Mouse (Mus musculus): ENCODE data around the gene Gcnt3. TPM values are rescaled to one million over a fixed set of nuclear protein-coding genes. Genes with fewer than 3 reads are reported as not detected.

Gene Gcnt3
- total RNA-seq, 1 experiment from 2014 or later: not detected

Other genes with a start within 250 kb of the Gcnt3 start
- gene Bnip2, start 48.6 kb downstream of the Gcnt3 start, total RNA-seq (2017): 212 to 270 TPM (median 222 TPM) in 3 replicates
- 148 to 191 TPM (median 156 TPM) in 3 replicates for gene Gtf2a2, start 25.5 kb downstream of the Gcnt3 start, total RNA-seq (2017)
- 0.64 to 1.7 TPM (median 0.76 TPM) in 3 replicates for gene Fam81a, start 104.5 kb upstream of the Gcnt3 start, total RNA-seq (2017)
- 14.9 to 33.2 TPM (median 17.7 TPM) in 3 replicates for gene Myo1e, start 169.3 kb upstream of the Gcnt3 start, total RNA-seq (2017)